Mouse (Mus musculus): ENCODE results near the gene Oit1. TPM values are rescaled to one million over a fixed set of nuclear protein-coding genes. Genes with fewer than 3 reads are reported as not detected.

Oit1 gene
- polyA plus RNA-seq (2012; rRNA removed; ENCODE audit: low replicate concordance) = 0.09 and 7.8 TPM in 2 replicates

GRCm38 (mm10) chr14:8378685-8379313 lies at the start of gene Oit1:
TSS of gene Oit1 (minus strand) at chr14:8378754.

GRCm38 (mm10) chr14:8317194-8318097 lies 61.1 kb downstream of the Oit1 start, which contains the start of gene Fam107a:
TSS of gene Fam107a (minus strand) at chr14:8318023.

Other genes with a start within 250 kb of the Oit1 start
- gene Pdhb, start 205.7 kb downstream of the Oit1 start, polyA plus RNA-seq (2012; rRNA removed; ENCODE audit: low replicate concordance) = 170 and 245 TPM in 2 replicates
- gene Kctd6, start 164.6 kb downstream of the Oit1 start, polyA plus RNA-seq (2012; rRNA removed; ENCODE audit: low replicate concordance) = 10.2 and 14.4 TPM in 2 replicates
- 2.1 and 7.0 TPM in 2 replicates for gene Acox2, start 119.4 kb downstream of the Oit1 start, polyA plus RNA-seq (2012; rRNA removed; ENCODE audit: low replicate concordance)
- gene Fam107a, start 60.7 kb downstream of the Oit1 start, polyA plus RNA-seq (2012; rRNA removed; ENCODE audit: low replicate concordance) = 1.1 and 6.1 TPM in 2 replicates